Mouse (Mus musculus) frontal cortex, adult 2 months (tissue): ENCODE results near the gene Golga1. TPM values are rescaled to one million over a fixed set of nuclear protein-coding genes. Genes with fewer than 3 reads are reported as not detected.
"Not testable (repeated sequence)": the region's sequence is repeated elsewhere in the genome, so short reads cannot be mapped to it uniquely, and the experiment has no call there.

Experiments
- DNase-seq, 2 experiments: peaks; one replicate each; pipeline ENCODE4 v3.0.0; 2022; ENCODE audit warnings: low spot score in 1 of 2; ENCODE audit errors: extremely low spot score in 1 of 2
- polyA plus RNA-seq: library from polyadenylated mRNA; depleted of rRNA; stranded (reverse); fragments of >200 nt; gene quantifications from 2 replicates; pipeline ENCODE4 v1.2.3, GENCODE M21; 2012; rRNA removed

Golga1 gene
- 35.3 and 40.7 TPM in 2 replicates for polyA plus RNA-seq

DNA sequence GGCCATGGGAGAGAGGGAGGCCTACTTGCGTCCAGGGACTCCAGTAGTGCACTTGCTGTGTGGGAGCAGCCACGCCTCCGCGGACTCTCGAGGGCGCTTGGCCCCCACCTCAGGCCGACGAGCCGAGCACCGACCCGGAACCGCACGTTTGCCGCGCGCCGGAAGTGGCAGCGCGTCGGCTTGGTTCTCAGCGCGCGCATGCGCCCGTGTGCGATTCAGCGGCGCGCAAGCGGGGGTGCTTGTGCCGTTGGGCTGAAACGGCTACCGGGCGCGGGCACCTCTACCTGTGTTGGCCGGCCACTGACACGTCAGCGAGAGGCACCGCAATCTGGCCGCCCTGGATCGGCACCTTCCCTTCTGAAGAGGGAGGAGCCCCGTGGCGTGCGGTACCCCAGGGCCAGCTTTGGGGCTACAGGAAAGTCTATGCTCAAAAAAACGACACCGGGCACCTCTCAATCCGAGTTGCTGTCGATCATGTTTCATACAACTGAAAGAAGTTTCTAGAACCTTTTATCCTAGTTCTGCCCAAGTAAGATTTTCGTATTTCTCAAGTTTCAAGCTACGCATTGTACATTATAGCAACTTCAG is at the start of gene Golga1:
Golga1 (minus strand) TSS at position 142 of the 588 bp plus-strand sequence.
- DNase-seq, result peak; percentile 80 to 90

DNA sequence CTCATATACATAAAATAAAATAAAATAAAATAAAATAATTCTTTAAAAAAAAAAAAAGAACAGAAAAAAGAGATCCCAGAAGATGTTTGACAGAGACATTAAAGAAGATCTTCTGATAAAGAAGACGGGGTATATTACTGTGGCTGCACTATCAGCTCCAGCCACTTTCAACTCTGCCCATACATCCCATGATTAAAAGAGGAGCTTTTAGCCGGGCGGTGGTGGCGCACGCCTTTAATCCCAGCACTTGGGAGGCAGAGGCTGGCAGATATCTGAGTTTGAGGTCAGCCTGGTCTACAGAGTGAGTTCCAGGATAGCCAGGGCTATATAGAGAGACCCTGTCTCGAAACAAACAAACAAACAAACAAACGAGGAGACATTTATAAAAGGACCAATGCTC is 48.8 kb upstream of the Golga1 start:
- DNase-seq, result no peak

DNA sequence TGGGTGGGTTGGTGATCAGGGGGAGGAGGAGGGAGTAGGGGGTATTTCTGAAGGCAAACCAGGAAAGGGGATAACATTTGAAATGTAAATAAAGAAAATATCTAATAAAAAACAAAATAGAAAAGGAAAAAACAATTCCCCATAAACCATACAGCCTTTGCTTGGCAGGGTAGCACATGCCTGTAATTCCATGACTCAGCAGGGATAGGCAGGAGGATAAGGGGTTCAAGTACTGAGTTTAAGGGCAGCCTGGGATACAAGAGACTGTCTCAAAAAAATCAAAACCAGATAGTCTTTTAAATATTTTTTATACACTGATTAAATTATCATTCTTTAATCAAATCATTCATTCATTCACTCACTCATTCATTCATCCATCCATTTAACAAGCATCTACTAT is 45.2 kb upstream of the Golga1 start:
- no peak for DNase-seq

DNA sequence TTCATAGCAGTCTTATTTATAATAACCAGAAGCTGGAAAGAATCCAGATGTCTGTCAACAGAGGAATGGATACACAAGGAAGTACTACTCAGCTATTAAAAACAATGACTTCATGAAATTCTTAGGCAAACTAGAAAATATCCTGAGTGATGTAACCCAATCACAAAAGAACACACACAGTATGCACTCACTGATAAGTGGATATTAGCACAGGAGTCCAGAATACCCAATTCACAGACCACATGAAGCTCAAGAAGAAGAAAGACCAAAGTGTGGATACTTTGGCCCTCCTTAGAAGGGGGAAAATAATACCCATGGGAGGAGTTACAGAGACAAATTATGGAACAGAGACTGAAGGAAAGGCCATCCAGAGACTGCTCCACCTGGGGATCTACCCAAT is 44.4 kb upstream of the Golga1 start:
- not testable (repeated sequence) for DNase-seq

DNA sequence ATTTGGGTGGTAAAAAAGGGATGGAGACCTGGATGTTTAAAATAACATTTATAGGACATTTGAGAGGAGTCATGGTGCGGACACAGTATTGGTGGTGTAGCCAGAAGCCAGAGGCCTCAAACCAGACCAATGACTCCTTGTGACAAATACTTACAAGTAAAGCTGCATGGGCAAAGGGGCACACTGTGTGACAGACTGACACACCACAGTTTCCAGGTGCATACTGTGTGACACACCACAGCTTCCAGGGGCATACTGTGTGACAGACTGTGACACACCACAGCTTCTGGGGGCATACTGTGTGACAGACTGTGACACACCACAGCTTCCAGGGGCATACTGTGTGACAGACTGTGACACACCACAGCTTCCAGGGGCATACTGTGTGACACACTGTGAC is 34.6 kb upstream of the Golga1 start:
- DNase-seq, result not testable (repeated sequence)

DNA sequence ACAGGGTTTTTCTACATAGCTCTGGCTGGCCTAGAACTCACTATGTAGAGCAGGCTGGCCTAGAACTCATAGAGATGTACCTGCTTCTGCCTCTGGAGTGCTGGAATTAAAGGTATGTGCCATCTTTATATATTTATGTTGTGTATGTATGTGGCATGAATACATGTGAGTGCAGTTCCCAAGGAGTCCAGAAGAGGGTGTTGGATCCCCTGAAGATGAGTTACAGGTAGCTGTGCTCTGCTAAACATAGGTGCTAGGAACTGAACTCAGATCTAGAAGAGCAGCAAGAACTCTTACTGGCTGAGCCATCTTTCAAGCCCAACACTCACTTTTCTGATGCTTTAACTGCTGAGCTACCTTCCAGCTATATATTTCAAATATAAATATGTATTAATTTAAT is 32.7 kb upstream of the Golga1 start:
- no peak for DNase-seq

DNA sequence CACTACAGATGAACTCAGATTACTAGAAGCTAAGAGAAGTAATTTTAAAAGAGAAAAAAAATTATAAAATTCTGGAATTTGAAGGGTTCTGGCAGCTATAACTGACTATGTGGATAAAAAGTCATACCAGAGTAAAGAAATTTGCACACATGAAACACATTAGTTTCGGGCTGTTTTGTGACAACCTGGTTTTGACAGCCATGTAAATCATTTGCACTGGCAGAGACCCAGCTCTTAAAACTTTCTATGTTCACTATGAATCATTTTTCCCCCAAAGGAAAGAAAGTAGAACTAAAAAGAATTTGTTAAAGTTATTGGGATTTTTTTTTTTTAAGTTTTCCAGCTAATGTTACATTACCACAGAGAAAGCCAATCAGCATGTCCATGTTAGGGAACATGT is 26.6 kb upstream of the Golga1 start:
- DNase-seq, result no peak

DNA sequence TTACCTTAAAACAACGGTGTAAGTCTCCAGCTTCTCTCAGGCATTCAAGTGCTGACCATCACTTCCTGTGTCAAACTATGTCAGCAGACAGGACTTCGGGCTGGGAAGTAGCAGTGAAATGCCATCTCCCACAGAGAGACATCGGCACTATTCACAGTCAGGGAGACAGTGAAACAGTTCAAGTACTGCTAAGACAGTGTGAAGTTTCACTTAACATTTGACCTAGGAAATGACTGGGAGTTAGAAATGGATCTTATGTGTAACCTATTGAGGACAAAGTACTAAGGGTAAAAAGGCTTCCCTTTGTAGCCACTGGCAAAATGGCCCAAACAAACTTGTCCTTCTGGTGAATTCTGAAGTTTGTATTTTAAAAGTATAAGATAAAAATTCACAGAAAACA is 17.4 kb upstream of the Golga1 start:
- no peak for DNase-seq

DNA sequence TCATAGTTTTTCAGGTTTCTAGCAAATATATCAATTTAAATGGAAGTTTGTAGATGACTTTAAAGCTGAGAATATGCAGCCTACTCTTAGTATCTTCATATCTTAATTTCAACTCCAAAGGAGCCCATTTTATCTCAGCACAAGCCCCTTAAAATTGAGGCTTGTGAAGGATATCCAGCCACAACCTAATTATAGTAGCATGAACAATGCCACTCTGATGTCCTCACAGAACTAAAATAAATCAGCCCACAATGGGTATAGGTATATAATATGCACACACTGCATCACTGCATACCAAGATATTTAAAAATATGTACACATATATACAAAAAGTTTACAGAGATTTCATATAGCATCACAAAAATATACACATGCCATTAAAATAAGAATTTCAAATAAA is 5.3 kb upstream of the Golga1 start:
- no peak for DNase-seq

DNA sequence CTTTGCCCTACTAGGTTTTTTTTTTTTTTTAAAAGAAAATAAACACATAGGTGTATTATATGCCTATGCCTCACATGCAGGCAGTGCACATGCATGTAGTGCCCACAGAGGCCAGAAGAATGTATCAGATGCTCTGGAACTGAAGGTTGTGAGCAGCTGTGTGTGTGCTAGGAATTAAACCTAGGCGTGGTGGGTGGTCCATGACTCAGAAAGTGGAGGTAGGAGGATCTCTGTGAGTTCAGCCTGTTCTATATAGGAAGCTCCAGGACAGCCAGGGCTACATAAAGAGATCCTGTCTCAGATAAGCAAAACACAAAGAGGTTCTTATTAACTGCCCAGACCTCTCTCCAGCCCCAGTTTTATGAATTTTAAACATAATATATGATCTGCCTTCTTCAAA is 3.8 kb upstream of the Golga1 start:
- peak in 1 of 2 experiments; percentile 13 for DNase-seq

DNA sequence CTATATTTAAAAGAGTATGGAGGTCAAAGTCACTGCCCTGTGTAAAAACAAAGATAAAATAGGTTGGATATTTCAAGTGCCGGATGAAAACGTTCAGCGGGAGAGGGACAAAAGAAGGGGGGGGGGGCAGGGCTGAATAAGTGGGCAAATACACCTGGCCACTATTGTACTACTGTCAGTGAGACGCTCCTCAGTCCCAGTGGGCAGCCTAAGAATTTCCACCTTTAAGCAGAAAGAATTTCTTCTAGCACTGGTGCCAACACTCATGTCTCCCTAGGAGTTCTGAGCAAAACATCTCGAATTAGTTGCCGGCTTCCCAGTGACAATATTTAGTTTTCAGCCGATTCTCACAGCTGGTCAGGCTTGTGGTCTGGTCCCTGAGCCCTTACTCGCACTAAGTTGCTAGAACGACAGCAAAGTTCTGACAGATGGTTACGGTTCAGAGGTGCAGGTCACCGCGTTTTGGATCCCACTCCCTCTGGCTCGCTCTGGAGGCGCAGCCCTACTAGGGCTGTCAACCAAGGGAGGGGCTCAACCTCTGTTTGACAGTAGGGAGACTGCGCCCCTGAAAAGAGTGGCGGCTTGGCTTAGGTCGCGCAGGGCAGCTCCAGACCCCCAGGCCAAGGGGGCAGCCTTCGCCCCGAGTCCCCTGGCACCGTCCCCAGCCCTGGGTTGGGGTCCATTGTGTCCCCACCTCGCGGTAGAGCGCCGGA is 498 bp downstream of the Golga1 start:
- DNase-seq, result no peak

DNA sequence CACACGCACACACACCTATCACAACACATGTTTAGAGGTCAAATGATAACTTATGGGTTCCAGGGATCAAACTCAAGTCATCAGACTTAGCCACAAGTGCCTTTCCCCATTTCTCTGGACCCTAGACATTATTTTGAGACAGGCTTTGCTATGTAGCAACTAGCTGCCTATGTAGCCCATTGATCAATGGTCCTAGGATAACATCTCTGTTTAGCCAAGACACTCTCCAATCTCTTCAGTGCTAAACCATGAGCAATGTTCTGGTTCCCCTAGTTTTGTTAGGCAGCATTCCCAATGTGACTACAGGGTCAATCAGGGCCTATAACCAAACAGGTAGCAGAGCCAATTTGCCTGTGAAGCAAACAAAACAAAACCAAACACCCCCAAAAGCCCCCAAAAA is 16.8 kb downstream of the Golga1 start:
- DNase-seq, result no peak

DNA sequence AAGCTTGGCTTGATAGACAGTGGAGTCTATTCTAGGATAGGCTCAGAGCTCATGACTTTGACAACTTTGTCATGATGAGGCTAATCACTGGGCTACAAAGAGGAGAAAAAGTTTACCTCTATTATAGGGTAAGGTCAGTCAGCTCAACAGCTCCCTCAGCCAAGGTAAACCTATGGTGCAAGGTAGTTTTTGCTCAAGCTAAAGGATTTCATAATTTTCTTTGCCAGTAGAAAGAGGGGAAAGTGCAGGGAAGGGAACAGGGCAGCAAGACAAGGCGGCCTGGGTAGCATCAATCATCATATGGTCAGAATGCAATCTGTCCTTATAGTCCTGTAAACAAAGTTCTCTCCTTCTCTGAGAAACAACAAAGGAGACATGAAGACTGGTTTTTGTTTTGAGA is 25.1 kb downstream of the Golga1 start:
- DNase-seq, result no peak

DNA sequence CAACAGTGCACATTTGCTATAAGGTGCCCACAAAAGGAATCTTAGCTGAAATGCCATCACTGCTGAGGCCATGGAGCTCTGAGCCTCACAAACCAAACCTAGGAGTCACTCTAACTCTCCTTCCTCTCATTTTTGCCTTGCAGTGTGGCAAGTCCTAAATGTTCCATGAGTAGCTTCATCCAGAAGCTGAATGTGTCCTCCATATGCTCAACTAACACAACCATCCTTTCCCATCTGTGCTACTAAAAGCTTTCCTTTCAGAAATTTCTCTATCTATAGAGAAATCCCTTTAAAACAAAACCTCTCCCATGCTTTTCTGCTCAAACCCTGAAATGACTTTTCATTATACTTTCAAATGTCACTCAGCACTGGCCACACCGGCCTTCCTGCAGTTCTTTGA is 33.7 kb downstream of the Golga1 start:
- peak in 1 of 2 experiments; percentile 35 for DNase-seq

DNA sequence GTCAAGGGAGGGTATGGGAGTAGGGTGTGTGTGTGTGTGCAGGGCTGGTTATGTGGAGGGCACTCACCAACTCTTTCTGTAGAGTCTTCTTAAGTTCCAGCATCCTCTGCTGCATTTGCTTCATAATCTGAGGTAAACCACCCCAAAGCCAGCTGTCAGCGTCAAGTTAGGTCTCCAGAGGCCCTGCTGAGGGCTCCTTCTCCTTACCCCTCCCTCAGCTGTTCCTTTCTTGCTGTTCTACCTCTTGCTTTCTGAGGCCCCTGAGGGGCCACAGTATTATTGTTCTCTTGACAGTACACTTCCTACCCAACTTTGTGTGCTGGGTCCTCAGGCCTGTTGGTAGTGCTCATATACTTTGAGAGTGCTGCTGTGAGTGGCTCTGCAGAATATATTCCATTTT is 45.3 kb downstream of the Golga1 start:
- no peak for DNase-seq

DNA sequence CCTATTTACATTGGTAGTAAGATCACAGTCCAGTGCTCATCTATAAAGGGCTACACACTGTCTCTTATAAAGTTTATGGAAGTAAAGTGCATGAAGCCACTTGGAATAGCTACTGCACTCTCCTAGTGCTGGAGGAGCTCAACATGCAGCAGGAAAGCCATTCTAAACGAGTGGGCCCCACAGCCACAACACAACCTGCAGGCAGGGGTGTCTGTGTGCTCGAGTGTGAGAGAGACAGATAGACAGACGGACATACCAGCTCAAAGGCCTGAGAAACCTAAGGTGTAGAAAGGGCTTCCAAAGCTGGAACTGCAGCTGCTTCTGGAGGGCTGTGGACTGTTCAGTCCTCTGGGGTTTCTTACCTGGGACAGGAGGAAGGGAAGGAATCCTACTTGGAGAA is 48.8 kb downstream of the Golga1 start:
- no peak for DNase-seq

DNA sequence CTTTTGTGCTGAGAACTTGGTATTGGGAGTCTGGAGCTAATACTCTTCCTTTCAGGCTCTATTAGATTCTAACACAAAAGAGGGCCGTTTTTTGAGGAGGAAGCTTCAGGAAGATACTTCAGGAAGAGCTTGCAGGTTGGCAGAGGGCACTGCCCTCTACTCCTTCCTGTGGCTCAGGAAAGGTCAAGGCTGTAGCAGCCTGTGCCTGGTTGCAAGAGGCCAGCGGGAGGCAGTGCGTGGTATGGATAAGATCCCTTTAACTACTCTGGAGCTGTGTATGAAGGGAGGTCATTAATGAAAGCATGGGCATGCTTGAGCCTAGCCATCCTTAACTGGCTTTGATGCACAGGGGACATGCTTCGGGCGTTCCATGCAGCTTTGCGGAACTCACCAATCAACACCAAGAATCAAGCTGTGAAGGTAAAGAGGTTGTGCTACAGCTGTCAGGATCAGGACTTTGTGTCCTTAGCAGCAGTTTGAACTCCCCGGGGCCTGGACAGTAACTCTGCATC is 52.5 kb downstream of the Golga1 start:
- no peak for DNase-seq

DNA sequence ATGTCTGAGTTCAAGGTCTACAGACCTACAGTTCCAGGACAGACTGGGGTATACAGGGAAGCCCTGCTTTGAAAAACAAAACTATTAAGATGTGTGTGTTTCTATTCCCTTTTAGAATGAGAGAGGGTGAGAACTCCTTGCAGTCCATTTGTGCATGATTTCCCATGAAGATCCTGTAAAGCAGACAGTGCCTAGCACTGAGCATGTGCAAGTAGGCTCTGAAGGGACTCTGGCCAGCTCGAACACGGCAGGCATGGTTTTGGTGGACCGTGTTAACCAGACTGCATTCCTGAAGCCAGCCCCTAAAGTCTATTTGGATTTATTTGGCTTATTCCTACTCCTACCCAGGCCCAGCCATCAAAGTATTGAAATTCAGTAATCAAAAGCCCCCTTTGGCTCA is 53.4 kb downstream of the Golga1 start:
- no peak for DNase-seq

DNA sequence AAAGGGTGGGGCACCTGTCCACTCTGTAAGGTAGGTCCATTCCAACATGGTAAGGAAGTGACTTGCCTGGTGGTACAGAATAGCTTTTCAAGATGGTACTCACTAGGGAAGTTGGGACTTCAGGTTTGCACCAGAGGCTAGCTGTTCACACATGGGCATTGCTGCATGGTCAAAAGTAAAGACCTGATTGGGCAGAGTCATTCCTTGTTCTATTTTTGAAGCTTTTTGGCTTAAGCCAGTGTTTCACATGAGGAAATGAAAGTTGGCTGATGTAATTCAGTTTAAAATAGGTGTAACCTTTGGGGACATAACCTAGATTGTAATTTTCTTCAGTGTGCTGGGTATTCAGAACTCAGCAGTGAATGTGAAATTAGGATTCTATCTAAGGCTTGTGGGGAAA is 54.1 kb downstream of the Golga1 start:
- DNase-seq, result no peak

DNA sequence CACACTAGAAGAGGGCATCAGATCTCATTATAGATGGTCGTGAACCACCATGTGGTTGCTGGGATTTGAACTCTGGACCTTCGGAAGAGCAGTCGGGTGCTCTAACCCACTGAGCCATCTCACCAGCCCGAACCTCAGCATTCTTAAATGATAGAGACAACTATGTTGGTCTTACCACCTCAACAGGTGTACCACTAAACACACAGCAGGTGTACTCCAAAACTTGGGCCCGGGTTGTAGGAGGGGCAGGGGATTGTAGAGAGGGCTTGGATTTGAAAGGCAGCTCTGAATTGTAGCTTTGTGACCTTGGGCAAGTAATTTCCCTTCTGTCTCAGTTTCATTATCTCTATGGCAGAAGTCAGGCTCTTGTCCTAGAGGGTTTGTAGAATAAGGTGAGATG is 55.2 kb downstream of the Golga1 start:
- not testable (repeated sequence) for DNase-seq

DNA sequence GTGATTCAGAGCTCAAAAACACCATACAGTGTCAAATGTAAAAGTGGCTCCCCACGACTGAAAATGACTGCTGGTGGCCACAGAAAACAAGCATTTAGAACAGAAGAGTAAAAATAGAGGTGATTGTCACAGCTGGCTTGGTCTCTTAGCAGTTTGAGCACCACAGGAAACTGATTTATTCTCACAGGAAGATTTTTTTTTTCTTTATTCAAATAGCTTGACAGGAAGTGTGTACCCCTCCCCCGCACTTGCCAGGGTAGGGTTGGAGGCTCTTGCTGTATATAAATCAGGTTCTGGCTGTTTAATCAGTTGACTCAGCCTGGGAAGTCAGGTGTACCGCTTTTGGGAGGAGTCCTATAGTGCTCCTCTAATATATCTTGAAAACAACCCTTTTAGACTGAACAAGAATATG is 56.4 kb downstream of the Golga1 start:
- DNase-seq, result peak in 1 of 2 experiments; percentile 72

DNA sequence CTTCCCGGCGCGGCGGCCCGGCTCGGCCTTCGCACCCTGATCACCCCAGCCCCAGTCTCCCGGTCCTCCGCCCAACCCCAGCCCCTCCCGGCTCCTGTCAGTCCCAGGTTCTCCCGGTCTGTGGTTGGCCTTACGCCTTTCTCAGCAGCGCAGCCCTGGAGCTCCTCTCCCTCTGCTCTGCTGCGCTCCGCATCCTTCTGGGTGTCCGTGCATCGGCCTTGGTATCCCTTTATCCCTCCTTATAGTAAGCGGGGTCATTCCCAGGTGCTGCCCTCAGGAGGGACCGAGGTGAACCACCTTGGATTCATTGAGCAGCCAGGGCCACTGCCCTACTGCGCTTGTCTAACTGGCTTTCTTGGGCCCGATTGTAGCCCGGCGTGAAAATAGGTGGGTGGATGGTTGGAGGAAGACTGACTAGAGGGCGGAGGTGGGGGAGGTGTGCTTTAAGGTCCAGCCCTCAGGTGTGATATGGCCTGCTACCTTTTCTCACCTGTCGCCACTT is 56.9 kb downstream of the Golga1 start:
- DNase-seq, result peak in 1 of 2 experiments; percentile 30
